Mouse (Mus musculus): Measurements from ENCODE around the gene Zfp513.

DNA sequence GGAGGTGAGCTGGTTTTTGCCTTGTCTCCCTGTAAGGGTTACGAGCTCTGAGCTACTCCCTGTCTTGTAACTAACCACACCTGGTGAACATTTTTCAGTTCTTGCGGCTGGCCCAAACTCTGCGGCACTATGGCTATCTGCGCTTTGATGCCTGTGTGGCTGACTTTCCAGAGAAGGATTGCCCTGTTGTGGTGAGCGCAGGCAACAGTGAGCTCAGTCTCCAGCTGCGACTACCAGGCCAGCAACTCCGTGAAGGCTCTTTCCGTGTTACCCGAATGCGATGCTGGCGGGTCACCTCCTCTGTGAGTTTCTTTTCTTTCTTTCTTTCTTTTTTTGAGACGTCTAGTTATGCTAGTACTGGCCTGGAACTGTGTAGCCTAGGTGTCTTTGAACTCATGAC, 5.0 kb downstream of the Zfp513 start:
- TF ChIP-seq RAD21 (IDR thresholded peaks at IDR 0.05; ENCODE audit: low read depth, low read length) (no peak), NRF1 (IDR thresholded peaks at IDR 0.05; ENCODE audit: low read depth, low read length) (no peak), POLR2A (IDR thresholded peaks at IDR 0.05; ENCODE audit: low read depth, low read length) (no peak), CTCF (conservative IDR thresholded peaks at IDR 0.05 in 1 of 2, IDR thresholded peaks at IDR 0.05 in 1 of 2; ENCODE audit: low read depth in 2 of 2, low read length in 2 of 2) (no peak), EP300 (IDR thresholded peaks at IDR 0.05; ENCODE audit: low read length) (no peak), SMC3 (IDR thresholded peaks at IDR 0.05; ENCODE audit: low read depth, low read length) (no peak), RCOR1 (conservative IDR thresholded peaks at IDR 0.05; ENCODE audit: low read depth, low read length) (no peak)

Measured in CH12.LX (cell line).